Mouse (Mus musculus) kidney, postnatal 25 days (tissue): ENCODE results near the gene Olfr635.
"Not testable (repeated sequence)": the region's sequence is repeated elsewhere in the genome, so short reads cannot be mapped to it uniquely, and the experiment has no call there.

ENCODE experiments used
- DNase-seq, 2 experiments: peaks; one replicate each; pipeline ENCODE4 v3.0.0; 2021; ENCODE audit warnings: mixed read lengths in 2 of 2

Olfr635 gene

GRCm38 (mm10) chr7:103970852-103971251 lies at the start of gene Olfr635:
TSS of gene Olfr635 (plus strand) at chr7:103971152.
- DNase-seq = no peak

- DNase-seq = no peak
Measured at GRCm38 (mm10) chr7:103928525-103928924, 42.4 kb upstream of the Olfr635 start, which contains the start of gene Olfr631. TSS of gene Olfr631 (plus strand) at chr7:103928825.

GRCm38 (mm10) chr7:103934264-103934663 lies 36.7 kb upstream of the Olfr635 start, which contains the start of gene Olfr632:
TSS of gene Olfr632 (plus strand) at chr7:103934347.
- no peak for DNase-seq

GRCm38 (mm10) chr7:103942730-103943129 lies 28.2 kb upstream of the Olfr635 start:
- DNase-seq = peak in 1 of 2 experiments; percentile 37

GRCm38 (mm10) chr7:103944137-103944536 lies 26.8 kb upstream of the Olfr635 start, which contains the start of gene Olfr633:
TSS of gene Olfr633 (plus strand) at chr7:103944437.
- no peak for DNase-seq

- DNase-seq = not testable (repeated sequence)
Measured at GRCm38 (mm10) chr7:103966873-103967272, 4.1 kb upstream of the Olfr635 start.

- DNase-seq = no peak
Measured at GRCm38 (mm10) chr7:103971782-103972181, 830 bp downstream of the Olfr635 start.

- DNase-seq = no peak
Measured at GRCm38 (mm10) chr7:103998446-103998845, 27.5 kb downstream of the Olfr635 start, which contains the start of gene Olfr638. TSS of gene Olfr638 (plus strand) at chr7:103998746.

- DNase-seq = no peak
Measured at GRCm38 (mm10) chr7:103999124-103999523, 28.2 kb downstream of the Olfr635 start.

GRCm38 (mm10) chr7:104017203-104017602 lies 46.3 kb downstream of the Olfr635 start, which contains the start of gene Olfr639:
TSS of gene Olfr639 (minus strand) at chr7:104017303.
- DNase-seq = no peak

GRCm38 (mm10) chr7:104018953-104019352 lies 48.0 kb downstream of the Olfr635 start:
- no peak for DNase-seq

GRCm38 (mm10) chr7:104021651-104022050 lies 50.7 kb downstream of the Olfr635 start:
- DNase-seq = no peak

GRCm38 (mm10) chr7:104025473-104025872 lies 54.5 kb downstream of the Olfr635 start, which contains the start of gene Olfr640:
TSS of gene Olfr640 (minus strand) at chr7:104025573.
- no peak for DNase-seq

- DNase-seq = no peak
Measured at GRCm38 (mm10) chr7:104026978-104027377, 56.0 kb downstream of the Olfr635 start.

GRCm38 (mm10) chr7:104035145-104035544 lies 64.2 kb downstream of the Olfr635 start, which contains the start of gene Olfr641:
TSS of gene Olfr641 (plus strand) at chr7:104035445.
- no peak for DNase-seq
